Mouse (Mus musculus): ENCODE results near the gene Insr.

- no peak for TF ChIP-seq CTCF (IDR thresholded peaks at IDR 0.05; ENCODE audit: low read depth)
- no peak for TF ChIP-seq EP300 (IDR thresholded peaks at IDR 0.05; ENCODE audit: low read depth)
Observed at GRCm38 (mm10) chr8:3234569-3234968, 44.8 kb downstream of the Insr start.
